Mouse (Mus musculus) ovary, adult 2 months (tissue): ENCODE measurements around the gene Rasgrf1. TPM values are rescaled to one million over a fixed set of nuclear protein-coding genes. Genes with fewer than 3 reads are reported as not detected.

Experiments
- polyA plus RNA-seq: library from polyadenylated mRNA; depleted of rRNA; stranded (reverse); fragments of >200 nt; gene quantifications from 2 replicates; pipeline ENCODE4 v1.2.3, GENCODE M21; 2012; rRNA removed

Rasgrf1 gene
- polyA plus RNA-seq, result 0.32 and 0.55 TPM in 2 replicates

DNA sequence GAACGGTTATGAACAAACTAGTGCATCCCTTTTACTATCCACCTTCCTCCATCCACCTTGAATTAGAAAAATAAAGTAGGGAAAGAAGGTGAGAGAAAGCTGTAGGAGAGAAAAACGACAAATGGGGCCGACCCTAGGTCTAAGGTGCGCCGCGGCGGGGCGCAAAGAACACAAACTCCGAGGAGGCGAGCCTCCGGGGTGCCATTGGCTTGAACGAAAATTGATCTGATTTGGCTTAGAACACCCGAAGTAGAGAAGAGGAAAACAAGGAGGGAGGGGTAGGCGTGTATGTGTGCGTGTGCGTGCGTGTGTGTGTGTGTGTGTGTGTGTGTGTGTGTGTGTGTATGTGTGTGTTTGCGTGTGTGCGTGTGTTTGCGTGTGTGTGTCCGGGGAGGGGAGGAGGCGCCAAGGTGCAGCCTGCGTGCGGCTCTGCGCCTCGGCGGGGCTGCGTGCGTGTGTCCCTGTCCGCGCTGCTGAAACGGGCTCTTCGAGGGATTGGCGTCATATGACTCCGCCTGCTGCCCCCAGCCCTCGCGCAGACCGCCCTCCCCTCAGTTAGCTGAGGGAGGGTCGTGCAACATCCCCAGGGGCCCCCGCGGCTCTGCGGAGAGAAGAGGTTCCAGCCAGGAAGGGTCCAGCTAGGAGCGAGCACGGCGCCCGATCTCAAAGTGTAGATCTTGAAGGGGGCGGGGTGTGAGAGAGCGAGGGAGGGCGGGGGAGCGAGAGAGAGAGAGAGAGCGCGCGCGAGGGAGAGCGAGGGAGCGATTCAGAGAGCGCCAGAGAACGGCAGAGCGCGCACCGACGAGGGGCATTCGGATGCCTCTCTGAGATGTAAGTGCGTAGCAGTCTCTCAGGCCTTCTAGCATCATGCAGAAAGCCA is at the start of gene Rasgrf1:
Gene Rasgrf1, plus strand, starts transcription at position 778 of the 880 bp plus-strand sequence.

DNA sequence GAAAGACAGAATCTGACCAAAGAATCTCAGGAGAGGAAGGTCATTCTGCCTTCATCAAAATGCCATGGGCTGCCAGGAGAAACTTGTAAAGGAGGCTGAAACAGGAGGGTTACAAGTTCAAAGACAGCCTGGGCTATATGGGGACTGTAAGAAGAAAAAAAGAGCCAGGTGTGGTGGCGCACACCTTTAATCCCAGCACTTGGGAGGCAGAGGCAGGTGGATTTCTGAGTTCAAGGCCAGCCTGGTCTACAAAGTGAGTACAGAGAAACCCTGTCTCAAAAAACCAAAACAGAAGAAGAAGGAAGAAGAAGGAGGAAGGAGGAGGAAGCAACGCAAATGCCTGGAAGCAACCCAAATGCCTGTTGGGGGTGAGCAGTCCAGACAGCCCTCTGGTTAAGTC is 144.1 kb downstream of the Rasgrf1 start, which contains the start of gene Ctsh:
Gene Ctsh, plus strand, starts transcription at position 301 of the 400 bp plus-strand sequence.

Other genes with a start within 250 kb of the Rasgrf1 start
- 169 and 181 TPM in 2 replicates for gene Tmed3, start 204.8 kb upstream of the Rasgrf1 start, polyA plus RNA-seq
- gene Ankrd34c, start 171.4 kb upstream of the Rasgrf1 start, polyA plus RNA-seq, result not detected in 2 replicates
- 40.4 and 50.0 TPM in 2 replicates for gene Ctsh, start 144.2 kb downstream of the Rasgrf1 start, polyA plus RNA-seq
- gene Morf4l1, start 204.9 kb downstream of the Rasgrf1 start, polyA plus RNA-seq, result 42.1 and 55.8 TPM in 2 replicates